Mouse (Mus musculus) megakaryocyte, embryonic 14.5 days (primary cell): ENCODE results near the gene Akap13.

ENCODE experiments used
- FLI1 ChIP-seq: IDR thresholded peaks from 2 replicates; pipeline ENCODE4 v1.6.1; 2012; ENCODE audit warnings: low read length, inconsistent platforms, mixed read lengths
- GATA1 ChIP-seq: IDR thresholded peaks from 3 replicates; pipeline ENCODE4 v1.6.1; 2012; ENCODE audit warnings: mixed read lengths, low read length, inconsistent platforms, borderline replicate concordance

DNA sequence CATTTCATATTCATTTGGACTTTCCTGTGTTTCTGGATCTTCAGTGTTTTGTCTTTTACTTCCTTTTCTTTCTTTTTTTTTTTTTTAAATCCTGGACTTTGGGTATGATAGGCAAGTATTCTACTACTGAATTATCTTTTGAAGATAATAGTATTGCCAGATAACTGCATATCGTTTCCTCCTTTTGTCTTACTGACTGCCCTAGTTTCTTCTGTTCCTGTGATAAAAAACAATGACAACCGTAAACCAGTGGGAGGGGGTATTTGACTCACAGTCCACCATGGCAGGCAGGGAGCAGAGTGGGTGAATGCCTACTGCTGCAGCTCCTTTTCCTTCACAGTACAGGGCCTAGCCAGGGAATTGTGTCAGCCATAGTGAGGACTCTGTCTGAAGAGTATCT is 49.2 kb downstream of the Akap13 start:
- no peak for TF ChIP-seq GATA1
- no peak for TF ChIP-seq FLI1
